Mouse (Mus musculus) mesoderm, embryonic 11.5 days (tissue): ENCODE data around the gene Polr3g.
"Not testable (repeated sequence)": the region's sequence is repeated elsewhere in the genome, so short reads cannot be mapped to it uniquely, and the experiment has no call there.

Source experiments
- DNase-seq: peaks from one replicate; pipeline ENCODE4 v3.0.0-alpha.2; 2012; ENCODE audit warnings: low read depth, low spot score

Polr3g gene

DNA sequence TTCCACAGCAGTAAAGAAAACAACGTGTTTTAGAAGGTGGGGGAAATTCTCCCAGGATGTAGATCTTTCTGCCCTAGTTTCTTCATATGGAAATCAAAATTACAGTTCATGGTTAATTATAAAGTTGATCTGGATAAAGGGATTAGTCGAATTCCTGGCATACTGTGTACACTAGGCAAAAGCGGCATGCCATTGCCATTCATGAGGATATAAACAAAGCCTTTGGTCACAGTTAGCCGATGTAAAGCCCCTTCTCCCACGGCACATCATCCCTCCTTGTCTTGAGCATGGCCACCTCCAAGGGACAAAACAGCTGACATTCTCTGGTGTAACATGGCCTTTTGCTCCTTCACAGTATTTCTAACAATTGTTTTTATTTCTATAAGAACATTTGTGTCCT lies 80.2 kb downstream of the Polr3g start:
- DNase-seq: peak; percentile 21

- DNase-seq: peak; percentile 48
These were observed 81.4 kb downstream of the Polr3g start for GRCm38 (mm10) chr13:81629395-81629794.

DNA sequence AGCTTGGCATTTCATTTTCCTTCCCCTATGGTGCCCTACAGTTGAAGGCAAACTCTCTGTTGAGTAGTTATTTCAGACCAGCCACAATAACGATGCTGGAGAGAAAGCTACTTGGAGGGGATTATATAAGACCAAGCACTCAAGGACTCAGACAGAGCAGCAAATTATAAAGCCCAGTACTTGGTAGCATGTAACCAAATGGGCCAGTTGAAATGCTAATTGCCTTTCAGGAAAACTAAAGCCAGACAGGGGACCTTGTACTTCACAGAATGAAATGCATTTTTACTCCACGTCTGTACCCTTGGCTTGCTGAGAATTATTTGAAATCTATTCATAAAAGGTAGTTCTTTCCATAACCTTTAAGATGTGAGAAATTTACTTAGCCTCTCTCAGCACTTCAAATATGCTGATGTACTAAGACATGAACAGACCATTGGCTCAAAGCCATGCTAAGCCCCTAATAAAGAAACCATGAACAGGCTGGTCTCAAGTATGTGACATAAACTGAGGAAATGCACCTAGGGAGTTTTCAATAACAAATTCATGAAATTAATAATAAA lies 82.1 kb downstream of the Polr3g start:
- no peak for DNase-seq

DNA sequence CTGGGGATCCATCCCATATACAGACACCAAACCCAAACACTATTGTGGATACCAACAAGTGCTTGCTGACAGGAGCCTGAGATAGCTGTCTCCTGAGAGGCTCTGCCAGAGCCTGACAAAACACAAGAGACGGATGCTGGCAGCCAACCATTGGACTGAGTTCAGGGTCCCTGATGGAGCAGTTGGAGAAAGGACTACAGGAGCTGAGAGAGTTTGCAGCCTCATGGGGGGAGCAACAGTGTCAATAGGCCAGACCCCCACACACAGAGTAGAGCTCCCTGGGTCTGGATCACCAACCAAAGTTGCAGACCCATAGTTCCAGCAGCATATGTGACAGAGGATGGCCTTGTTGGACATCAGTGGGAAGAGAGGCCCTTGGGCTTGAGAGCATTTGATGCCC lies 83.0 kb downstream of the Polr3g start:
- not testable (repeated sequence) for DNase-seq
